Mouse (Mus musculus): ENCODE measurements around the gene Atp13a1.

Gene Atp13a1

GRCm38 (mm10) chr8:69790773-69791367 lies at the start of gene Atp13a1, which contains the start of gene Zfp866:
Atp13a1 (plus strand) TSS chr8:69791163.
Zfp866 (minus strand) TSS chr8:69791178.
- DNase-seq: peak; percentile 85

GRCm38 (mm10) chr8:69741231-69741630 lies 49.7 kb upstream of the Atp13a1 start:
- no peak for DNase-seq

- DNase-seq: peak; percentile 92
Measured at GRCm38 (mm10) chr8:69749544-69750454, 41.2 kb upstream of the Atp13a1 start, which contains the start of gene Zfp963. Zfp963 (minus strand) TSS chr8:69749970.

GRCm38 (mm10) chr8:69752437-69752836 lies 38.5 kb upstream of the Atp13a1 start:
- DNase-seq: no peak

DNA sequence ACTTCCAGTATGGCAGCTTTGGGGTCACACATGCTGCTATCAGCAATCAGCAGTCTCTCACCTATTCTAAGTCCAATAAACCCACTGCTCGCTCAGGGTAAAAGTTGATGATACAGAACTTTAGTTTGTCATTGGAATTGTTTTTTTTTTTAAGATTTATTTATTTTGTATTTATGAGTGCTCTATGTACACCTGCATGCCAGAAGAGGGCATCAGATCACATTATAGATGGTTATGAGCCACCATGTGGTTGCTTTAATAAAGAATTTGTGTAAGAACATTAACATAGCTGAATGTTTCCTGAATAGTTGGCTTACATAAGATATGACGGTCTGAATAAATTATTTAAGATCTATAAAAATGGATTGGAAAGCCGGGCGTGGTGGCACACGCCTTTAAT lies 32.6 kb upstream of the Atp13a1 start:
- no peak for DNase-seq

GRCm38 (mm10) chr8:69761814-69762445 lies 29.0 kb upstream of the Atp13a1 start:
- no peak for DNase-seq

DNA sequence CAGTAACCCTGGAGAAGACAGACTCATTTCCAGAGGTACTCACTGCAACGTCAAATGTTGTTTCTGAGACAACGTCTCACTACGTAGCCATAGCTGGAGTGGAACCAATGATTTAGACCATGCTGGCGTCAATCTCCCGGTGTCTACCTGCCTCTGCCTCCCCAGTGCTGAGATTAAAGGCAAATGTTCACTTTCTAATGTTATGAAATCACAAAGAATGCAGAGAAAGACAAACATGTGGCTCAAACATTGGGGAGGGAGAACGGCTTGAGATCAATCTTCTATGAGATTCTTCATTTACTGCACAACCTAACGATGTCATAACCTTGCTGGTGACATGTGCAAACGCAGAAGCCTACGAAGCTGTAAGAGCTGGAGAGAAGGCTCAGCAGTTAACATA lies 19.7 kb upstream of the Atp13a1 start:
- no peak for DNase-seq

DNA sequence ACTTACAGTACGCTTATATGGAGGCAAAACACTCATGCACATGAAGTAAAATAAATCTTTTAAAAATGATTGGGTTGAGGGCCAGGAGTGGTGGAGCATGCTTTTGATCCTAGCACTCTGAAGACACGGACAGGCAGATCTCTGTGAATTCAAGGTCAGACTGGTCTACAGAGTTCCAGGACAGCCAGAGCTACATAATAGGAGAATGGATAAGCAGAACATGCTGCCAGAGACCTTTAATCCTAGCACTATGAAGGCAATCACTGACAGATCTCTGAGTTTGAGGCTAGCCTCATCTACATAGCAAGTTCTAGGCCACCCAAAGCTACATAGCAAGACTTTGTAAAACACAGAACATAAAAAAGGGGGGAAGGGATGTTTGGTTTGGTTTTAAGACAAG lies 18.9 kb upstream of the Atp13a1 start:
- DNase-seq: no peak

DNA sequence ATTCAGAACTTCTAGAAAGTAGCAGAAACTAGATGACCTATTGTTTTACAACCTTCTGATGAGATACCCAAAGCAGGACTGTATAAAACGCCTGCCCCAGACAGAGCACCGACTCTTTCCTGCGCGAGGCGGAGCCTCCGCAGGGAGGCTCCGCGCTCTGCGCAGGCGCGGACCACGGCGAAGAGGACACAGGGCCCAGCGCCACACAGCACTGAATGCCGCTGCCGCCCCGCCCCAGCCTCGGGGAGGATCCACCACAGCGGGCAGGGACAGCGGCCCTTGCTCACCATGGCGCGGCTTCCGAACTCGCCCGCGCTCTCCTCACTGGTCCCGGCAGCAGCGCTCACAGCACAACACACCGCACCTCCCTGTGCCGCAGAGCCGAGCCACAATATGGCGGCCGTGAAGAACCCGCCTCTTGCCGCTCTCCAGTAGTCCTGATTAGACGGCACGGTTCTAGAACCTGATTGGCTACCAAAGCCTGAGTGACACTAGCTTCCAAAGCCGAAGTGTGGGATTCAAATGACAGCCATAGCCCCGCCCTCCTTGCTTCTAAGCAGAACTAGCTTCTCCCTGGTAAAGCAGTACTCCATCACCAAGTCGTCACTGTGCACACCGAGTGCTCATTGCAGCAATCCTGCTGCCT lies 16.3 kb upstream of the Atp13a1 start, which contains the start of gene Gm20422:
TSS of gene Gm20422 (minus strand) at position 384 of the 646 bp plus-strand sequence.
- DNase-seq: peak; percentile 82

- DNase-seq: no peak
Measured at GRCm38 (mm10) chr8:69775149-69775534, 15.8 kb upstream of the Atp13a1 start.

GRCm38 (mm10) chr8:69777111-69777510 lies 13.9 kb upstream of the Atp13a1 start:
- DNase-seq: no peak

GRCm38 (mm10) chr8:69789105-69789504 lies 1.9 kb upstream of the Atp13a1 start:
- DNase-seq: no peak

DNA sequence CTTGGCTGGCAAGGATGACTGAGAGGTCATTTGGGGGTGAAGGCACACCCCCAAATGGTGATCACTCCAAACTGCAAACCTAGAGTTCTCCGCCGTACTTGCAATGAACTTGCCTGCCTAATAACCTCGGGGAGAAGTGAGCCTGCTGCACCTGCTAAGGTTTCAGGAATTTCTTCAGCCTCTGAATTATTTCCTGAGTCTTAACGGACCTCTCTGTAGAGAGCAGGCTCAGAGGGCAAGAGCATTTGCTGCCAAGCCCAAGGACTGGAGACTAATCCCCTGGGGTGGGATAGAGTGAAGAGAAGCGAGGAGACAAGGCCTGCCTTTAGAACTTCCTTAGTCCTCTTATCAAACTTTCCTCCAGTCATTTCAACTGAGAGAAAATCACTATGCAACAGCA lies 1.2 kb upstream of the Atp13a1 start:
- no peak for DNase-seq

DNA sequence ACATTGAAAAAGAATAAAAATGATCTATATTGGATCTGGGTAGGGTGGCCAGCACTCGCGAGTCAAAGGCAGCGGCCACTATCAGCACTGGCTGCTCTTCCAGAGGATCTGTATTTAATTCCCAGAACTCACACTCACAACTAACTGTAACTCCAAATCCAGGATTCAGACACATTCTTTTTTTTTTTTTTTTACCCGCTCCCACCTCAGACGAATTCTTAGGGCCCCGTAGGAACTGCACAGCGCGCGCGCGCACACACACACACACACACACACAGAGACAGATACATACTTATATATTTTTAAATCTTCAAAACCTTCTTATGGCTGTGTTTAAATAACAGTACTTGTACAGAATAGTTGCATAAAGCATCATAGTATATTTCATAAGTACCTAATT lies 599 bp upstream of the Atp13a1 start:
- no peak for DNase-seq

GRCm38 (mm10) chr8:69791415-69792068 lies 579 bp downstream of the Atp13a1 start:
- DNase-seq: peak; percentile 35

- DNase-seq: no peak
Measured at GRCm38 (mm10) chr8:69793666-69794065, 2.7 kb downstream of the Atp13a1 start.

DNA sequence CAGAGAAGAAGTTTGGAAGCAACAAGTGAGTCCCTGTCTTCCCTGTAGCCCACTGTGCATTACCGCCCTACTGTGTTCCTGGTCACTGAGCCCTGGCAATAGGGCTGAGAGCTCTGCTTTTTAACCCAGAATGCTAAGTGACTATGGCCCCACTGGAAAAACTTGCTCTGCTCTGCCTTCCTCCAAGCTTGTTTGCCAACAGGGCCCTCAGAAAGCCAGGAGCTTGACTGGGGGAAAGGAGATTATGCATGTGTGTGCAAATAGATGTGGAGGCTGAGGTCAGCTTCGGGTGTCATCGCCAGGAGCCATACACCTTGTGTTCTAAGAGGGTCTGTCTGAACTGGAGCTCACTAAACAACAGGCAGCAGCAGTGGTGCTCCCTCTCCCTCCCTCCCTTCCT lies 3.1 kb downstream of the Atp13a1 start:
- DNase-seq: no peak

- DNase-seq: no peak
Measured at GRCm38 (mm10) chr8:69794901-69795300, 3.9 kb downstream of the Atp13a1 start.

DNA sequence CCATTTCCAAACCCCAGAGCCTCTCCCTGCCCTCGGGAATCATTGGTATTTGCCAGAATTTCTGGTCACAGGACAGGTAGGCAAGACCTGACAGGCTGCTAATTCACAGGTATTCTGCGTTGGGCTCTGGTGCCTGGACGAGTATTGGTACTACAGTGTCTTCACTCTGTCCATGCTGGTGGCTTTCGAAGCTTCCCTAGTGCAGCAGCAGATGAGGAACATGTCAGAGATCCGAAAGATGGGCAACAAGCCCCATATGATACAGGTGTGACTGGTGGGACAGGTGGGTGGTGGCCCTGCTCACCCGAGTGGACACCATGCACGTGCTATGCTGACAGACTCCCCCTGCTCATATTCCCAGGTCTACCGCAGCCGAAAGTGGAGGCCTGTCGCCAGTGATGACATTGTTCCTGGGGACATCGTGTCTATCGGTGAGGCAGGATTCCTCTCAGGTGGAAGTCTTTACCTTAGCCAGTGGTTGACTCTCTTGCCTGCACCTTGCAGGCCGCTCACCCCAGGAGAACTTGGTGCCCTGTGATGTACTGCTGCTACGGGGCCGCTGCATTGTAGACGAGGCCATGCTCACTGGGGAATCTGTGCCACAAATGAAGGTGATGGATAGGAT lies 5.9 kb downstream of the Atp13a1 start:
- no peak for DNase-seq

GRCm38 (mm10) chr8:69797661-69798060 lies 6.7 kb downstream of the Atp13a1 start:
- DNase-seq: no peak

DNA sequence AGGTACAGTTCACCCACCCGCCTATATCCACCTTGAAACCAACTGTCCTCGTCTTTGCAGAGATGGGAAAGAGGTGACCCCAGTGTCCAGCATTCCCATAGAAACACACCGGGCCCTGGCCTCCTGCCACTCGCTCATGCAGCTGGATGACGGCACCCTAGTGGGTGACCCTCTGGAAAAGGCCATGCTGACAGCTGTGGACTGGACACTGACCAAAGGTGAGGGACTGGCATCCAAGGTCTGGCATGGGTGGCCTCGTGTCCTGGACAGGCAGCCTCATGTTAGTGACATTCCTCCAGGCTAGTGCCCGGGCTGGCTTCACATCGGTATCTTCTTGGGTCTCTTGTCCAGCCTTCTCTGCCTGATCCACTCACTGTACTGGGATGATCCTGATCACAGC lies 8.3 kb downstream of the Atp13a1 start:
- DNase-seq: no peak

DNA sequence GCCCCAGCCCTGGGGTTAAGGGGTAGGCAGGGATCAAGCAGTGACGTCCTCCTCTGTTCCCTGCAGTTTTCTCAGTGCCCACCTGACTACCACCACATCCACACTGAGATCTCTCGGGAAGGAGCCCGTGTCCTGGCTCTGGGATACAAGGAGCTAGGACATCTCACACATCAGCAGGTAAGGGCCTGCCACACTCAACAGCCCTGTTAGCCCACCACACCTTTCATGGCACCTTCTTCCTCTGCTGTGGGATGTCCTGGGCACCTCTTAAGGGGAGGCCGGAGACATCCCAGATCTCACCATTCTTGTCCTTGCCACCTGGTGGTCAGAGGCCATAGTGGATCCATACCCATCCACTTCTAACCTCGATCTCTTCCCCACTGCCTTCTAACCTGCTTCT lies 9.0 kb downstream of the Atp13a1 start:
- DNase-seq: no peak

All from right cerebral cortex, postnatal 14 days (tissue).